Mouse (Mus musculus) neural tube, embryonic 12.5 days (tissue): ENCODE data around the gene Dis3l2. TPM values are rescaled to one million over a fixed set of nuclear protein-coding genes. Genes with fewer than 3 reads are reported as not detected.

ENCODE experiments used
- ATAC-seq: fragments of 200-750 bp; cut with Nextera tagmentation; 2 replicates; pipeline ENCODE4 v1.8.0; 2017; ENCODE audit warnings: low read depth, mild to moderate bottlenecking, moderate TSS enrichment, moderate library complexity; ENCODE audit not compliant: low FRiP score
- H3K27ac ChIP-seq: fragments of 300-500 bp; sonication (generic); 2 replicates; pipeline ENCODE4 v1.5.1; 2016
- H3K27me3 ChIP-seq: fragments of 300-500 bp; sonication (generic); replicated peaks from 2 replicates; pipeline ENCODE4 v1.6.1; 2016; ENCODE audit warnings: mild to moderate bottlenecking
- H3K36me3 ChIP-seq: fragments of 300-500 bp; sonication (generic); 2 replicates; pipeline ENCODE4 v1.6.1; 2016; ENCODE audit warnings: mild to moderate bottlenecking
- H3K4me1 ChIP-seq: fragments of 300-500 bp; sonication (generic); 2 replicates; pipeline ENCODE4 v1.6.1; 2016
- H3K4me2 ChIP-seq: fragments of 300-500 bp; sonication (generic); replicated peaks from 2 replicates; pipeline ENCODE4 v1.6.1; 2016; ENCODE audit warnings: mild to moderate bottlenecking
- H3K4me3 ChIP-seq: fragments of 300-500 bp; sonication (generic); 2 replicates; pipeline ENCODE4 v1.5.1; 2016
- H3K9ac ChIP-seq: fragments of 300-500 bp; sonication (generic); 2 replicates; pipeline ENCODE4 v1.6.1; 2016; ENCODE audit warnings: mild to moderate bottlenecking
- H3K9me3 ChIP-seq: fragments of 300-500 bp; sonication (generic); 2 replicates; pipeline ENCODE4 v1.6.1; 2016; ENCODE audit warnings: mild to moderate bottlenecking
- WGBS: fragments of 180-500 bp; shearing (Covaris S2); methylation state at CpG from one replicate; pipeline ENCODE4 v1.1.7; 2016; 5-methylcytosine and 5-hydroxymethylcytosine counted together
- polyA plus RNA-seq: library from polyadenylated mRNA; unstranded; fragments of >200 nt; fragmentation: Nextera tagmentation; extraction: Ambion mirVana; gene quantifications from 2 replicates; pipeline ENCODE4 v1.2.1, GENCODE M21; 2016

Dis3l2 gene
- polyA plus RNA-seq, 1 experiment from 2014 or later, result 40.7 TPM

DNA sequence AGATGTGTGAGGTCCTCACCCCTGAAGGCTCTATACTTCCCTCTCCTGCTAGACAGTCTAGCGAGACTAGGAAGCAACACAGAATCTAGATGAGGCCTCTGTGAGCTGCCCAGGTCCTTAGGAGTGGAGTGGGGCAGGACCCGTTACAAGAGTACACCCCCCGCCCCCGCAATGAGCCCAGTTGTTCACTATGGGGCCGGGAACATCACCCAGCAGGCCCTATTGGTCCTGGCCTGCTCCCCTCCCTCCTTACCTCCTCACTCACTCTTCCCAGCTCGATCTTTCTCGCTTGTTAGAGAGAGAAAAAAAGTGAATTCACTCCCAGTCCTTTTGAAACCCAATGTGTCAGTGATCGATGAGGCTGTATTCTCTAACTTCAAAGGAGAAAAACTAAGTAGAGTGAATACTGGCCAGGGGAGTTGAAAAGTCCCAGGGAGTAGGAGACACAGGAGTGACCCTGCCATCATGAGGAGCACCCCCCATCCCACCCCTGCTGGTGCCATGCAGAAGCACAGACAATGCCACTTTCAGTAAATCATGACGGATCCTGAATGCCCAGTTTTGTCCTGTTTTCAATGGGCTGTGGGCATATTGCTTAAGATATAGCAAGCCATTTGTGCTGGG, 299.0 kb downstream of the Dis3l2 start:
- Histone ChIP-seq H3K27ac (no peak overlapping the region), H3K4me3 (no peak overlapping the region), H3K36me3 (no peaks in the 10 kb centered on the region), H3K9me3 (no peaks in the 10 kb centered on the region), H3K4me2 (no peak overlapping the region), H3K4me1 (peaks cover 24% of the 10 kb centered on the region), H3K9ac (no peak overlapping the region), H3K27me3 (no peaks in the 10 kb centered on the region)
- peak; percentile 96 for ATAC-seq
- 6% methylated on average over 9 of the region's 9 CpGs for WGBS

GRCm38 (mm10) chr1:87003169-87003552, 299.6 kb downstream of the Dis3l2 start:
- H3K4me3 ChIP-seq, result no peak overlapping the region
- H3K9ac ChIP-seq, result no peak overlapping the region
- no peaks in the 10 kb centered on the region for H3K36me3 ChIP-seq
- ATAC-seq, result peak; percentile 84
- H3K27ac ChIP-seq, result peak overlapping the region; percentile 21; the same call in 1 of the 2 replicates
- 3% methylated on average over 2 of the region's 2 CpGs for WGBS
- no peak overlapping the region for H3K4me2 ChIP-seq
- no peaks in the 10 kb centered on the region for H3K9me3 ChIP-seq
- no peaks in the 10 kb centered on the region for H3K27me3 ChIP-seq
- H3K4me1 ChIP-seq, result peaks cover 24% of the 10 kb centered on the region

DNA sequence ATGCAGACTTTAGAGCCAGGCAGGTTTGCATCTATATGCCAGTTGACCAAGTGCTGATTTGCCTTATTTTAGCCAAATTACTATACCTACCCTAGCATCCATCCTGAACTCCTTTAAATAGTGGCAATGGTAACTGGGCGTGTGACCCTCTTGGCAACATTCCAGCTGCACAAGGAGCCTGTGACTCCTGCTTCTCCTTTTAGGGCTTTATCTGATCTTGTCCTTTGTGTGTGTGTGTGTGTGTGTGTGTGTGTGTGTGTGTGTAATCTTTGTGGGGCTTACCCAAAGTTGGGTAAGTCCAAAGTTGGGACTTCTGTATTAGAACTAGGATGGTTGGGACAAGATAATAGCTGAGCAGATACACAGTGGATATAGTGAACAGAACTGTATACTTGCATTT, 302.8 kb downstream of the Dis3l2 start:
- Histone ChIP-seq H3K36me3 (no peaks in the 10 kb centered on the region), H3K27me3 (no peaks in the 10 kb centered on the region), H3K4me3 (no peak overlapping the region), H3K4me1 (peaks cover 24% of the 10 kb centered on the region), H3K9me3 (no peaks in the 10 kb centered on the region), H3K4me2 (no peak overlapping the region), H3K27ac (no peak overlapping the region), H3K9ac (no peak overlapping the region)
- WGBS, result 80% methylated on average over 1 of the region's 1 CpGs
- no peak for ATAC-seq

DNA sequence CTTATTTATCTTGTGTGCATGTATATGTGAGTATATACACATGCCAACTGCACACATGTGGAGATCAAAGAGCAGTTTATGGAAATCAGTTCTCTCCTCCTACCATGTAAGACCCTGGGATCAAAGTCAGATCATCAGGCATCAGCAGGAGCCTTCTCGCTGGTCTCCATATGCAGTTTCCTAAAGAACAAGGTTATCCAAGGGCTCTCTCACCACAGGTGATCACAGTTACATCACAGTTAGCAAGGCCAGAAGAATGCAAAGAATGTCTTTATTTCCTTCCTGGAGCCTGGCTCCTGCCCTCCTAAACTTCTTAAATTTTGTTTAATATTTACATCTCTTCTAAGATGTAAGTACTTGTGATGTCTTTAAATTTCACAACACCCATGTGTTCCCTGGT, 304.6 kb downstream of the Dis3l2 start:
- H3K4me2 ChIP-seq, result no peak overlapping the region
- WGBS, result 39% methylated on average over 1 of the region's 1 CpGs
- no peak overlapping the region for H3K4me3 ChIP-seq
- H3K9me3 ChIP-seq, result no peaks in the 10 kb centered on the region
- H3K4me1 ChIP-seq, result peaks cover 9% of the 10 kb centered on the region
- H3K27ac ChIP-seq, result no peak overlapping the region
- no peak overlapping the region for H3K9ac ChIP-seq
- no peak for ATAC-seq
- no peaks in the 10 kb centered on the region for H3K27me3 ChIP-seq
- no peaks in the 10 kb centered on the region for H3K36me3 ChIP-seq

- H3K9me3 ChIP-seq, result no peaks in the 10 kb centered on the region
- no peak overlapping the region for H3K9ac ChIP-seq
- no peaks in the 10 kb centered on the region for H3K36me3 ChIP-seq
- H3K4me1 ChIP-seq, result no peaks in the 10 kb centered on the region
- 92% methylated on average over 3 of the region's 3 CpGs for WGBS
- no peak for ATAC-seq
- no peak overlapping the region for H3K4me2 ChIP-seq
- no peaks in the 10 kb centered on the region for H3K27me3 ChIP-seq
- H3K4me3 ChIP-seq, result no peak overlapping the region
- H3K27ac ChIP-seq, result no peak overlapping the region
Measured at GRCm38 (mm10) chr1:87009156-87009555, 305.5 kb downstream of the Dis3l2 start.

- no peak overlapping the region for H3K4me3 ChIP-seq
- no peaks in the 10 kb centered on the region for H3K4me1 ChIP-seq
- no peaks in the 10 kb centered on the region for H3K27me3 ChIP-seq
- 72% methylated on average over 12 of the region's 12 CpGs for WGBS
- no peaks in the 10 kb centered on the region for H3K9me3 ChIP-seq
- no peak overlapping the region for H3K9ac ChIP-seq
- H3K36me3 ChIP-seq, result no peaks in the 10 kb centered on the region
- ATAC-seq, result no peak
- no peak overlapping the region for H3K27ac ChIP-seq
- H3K4me2 ChIP-seq, result no peak overlapping the region
Measured at GRCm38 (mm10) chr1:87010629-87011330, 307.2 kb downstream of the Dis3l2 start.

- Histone ChIP-seq H3K27me3 (no peaks in the 10 kb centered on the region), H3K9ac (no peak overlapping the region), H3K27ac (no peak overlapping the region), H3K9me3 (no peaks in the 10 kb centered on the region), H3K4me2 (no peak overlapping the region), H3K4me3 (no peak overlapping the region), H3K4me1 (no peaks in the 10 kb centered on the region), H3K36me3 (no peaks in the 10 kb centered on the region)
- no peak for ATAC-seq
- WGBS, result 46% methylated on average over 3 of the region's 3 CpGs
Measured at GRCm38 (mm10) chr1:87011718-87012117, 308.1 kb downstream of the Dis3l2 start.

DNA sequence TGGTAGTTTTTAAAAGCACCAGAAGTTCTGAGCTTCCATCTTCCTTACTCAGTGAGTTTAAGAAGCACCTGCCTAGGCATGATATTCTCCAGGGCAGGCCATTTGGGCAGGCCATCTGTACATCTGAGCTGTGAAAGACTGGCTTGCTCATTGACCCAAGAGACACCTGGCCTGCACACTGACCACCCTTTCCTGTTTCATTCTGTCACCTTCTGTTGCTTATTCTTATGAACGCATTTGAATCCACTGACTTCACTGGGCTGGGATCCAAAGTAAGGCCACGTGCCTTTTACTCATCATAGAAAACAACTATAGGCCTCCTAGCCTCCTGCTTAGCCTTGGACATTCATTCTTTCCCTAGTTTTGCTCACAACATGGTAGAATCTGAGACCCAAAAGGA, 309.0 kb downstream of the Dis3l2 start:
- WGBS, result 96% methylated on average over 2 of the region's 2 CpGs
- no peak for ATAC-seq
- no peak overlapping the region for H3K27ac ChIP-seq
- no peaks in the 10 kb centered on the region for H3K4me1 ChIP-seq
- no peaks in the 10 kb centered on the region for H3K9me3 ChIP-seq
- no peaks in the 10 kb centered on the region for H3K36me3 ChIP-seq
- H3K27me3 ChIP-seq, result no peaks in the 10 kb centered on the region
- no peak overlapping the region for H3K9ac ChIP-seq
- no peak overlapping the region for H3K4me2 ChIP-seq
- H3K4me3 ChIP-seq, result no peak overlapping the region

- Histone ChIP-seq H3K27ac (no peak overlapping the region), H3K4me1 (no peaks in the 10 kb centered on the region), H3K9ac (no peak overlapping the region), H3K9me3 (no peaks in the 10 kb centered on the region), H3K27me3 (no peaks in the 10 kb centered on the region), H3K36me3 (peaks cover 17% of the 10 kb centered on the region; the same call in 1 of the 2 replicates), H3K4me3 (no peak overlapping the region), H3K4me2 (no peak overlapping the region)
- WGBS, result 85% methylated on average over 5 of the region's 5 CpGs
- ATAC-seq, result no peak
Measured at GRCm38 (mm10) chr1:87020714-87021113, 317.1 kb downstream of the Dis3l2 start.

GRCm38 (mm10) chr1:87021584-87021983, 318.0 kb downstream of the Dis3l2 start:
- Histone ChIP-seq H3K4me3 (no peak overlapping the region), H3K36me3 (peaks cover 17% of the 10 kb centered on the region; the same call in 1 of the 2 replicates), H3K27ac (no peak overlapping the region), H3K9ac (no peak overlapping the region), H3K27me3 (no peaks in the 10 kb centered on the region), H3K9me3 (no peaks in the 10 kb centered on the region), H3K4me2 (no peak overlapping the region), H3K4me1 (no peaks in the 10 kb centered on the region)
- WGBS, result 91% methylated on average over 3 of the region's 3 CpGs
- ATAC-seq, result no peak

- WGBS, result 91% methylated on average over 6 of the region's 6 CpGs
- no peak for ATAC-seq
- Histone ChIP-seq H3K27ac (no peak overlapping the region), H3K9ac (no peak overlapping the region), H3K36me3 (peaks cover 17% of the 10 kb centered on the region; the same call in 1 of the 2 replicates), H3K9me3 (no peaks in the 10 kb centered on the region), H3K4me2 (no peak overlapping the region), H3K4me1 (no peaks in the 10 kb centered on the region), H3K27me3 (no peaks in the 10 kb centered on the region), H3K4me3 (no peak overlapping the region)
Measured at GRCm38 (mm10) chr1:87023291-87024170, 319.9 kb downstream of the Dis3l2 start.

GRCm38 (mm10) chr1:87025021-87025420, 321.4 kb downstream of the Dis3l2 start:
- H3K9ac ChIP-seq, result no peak overlapping the region
- no peak overlapping the region for H3K27ac ChIP-seq
- H3K27me3 ChIP-seq, result no peaks in the 10 kb centered on the region
- no peak overlapping the region for H3K4me3 ChIP-seq
- no peak for ATAC-seq
- peaks cover 4% of the 10 kb centered on the region; the same call in 1 of the 2 replicates for H3K4me1 ChIP-seq
- no peaks in the 10 kb centered on the region for H3K9me3 ChIP-seq
- no peak overlapping the region for H3K4me2 ChIP-seq
- 91% methylated on average over 1 of the region's 1 CpGs for WGBS
- H3K36me3 ChIP-seq, result peaks cover 17% of the 10 kb centered on the region; the same call in 1 of the 2 replicates
